Mouse (Mus musculus): Measurements from ENCODE around the gene Lrrc15. TPM values are rescaled to one million over a fixed set of nuclear protein-coding genes. Genes with fewer than 3 reads are reported as not detected.

The Lrrc15 gene
- polyA plus RNA-seq, 1 experiment from 2014 or later, result 0.08 TPM

Other genes with a start within 250 kb of the Lrrc15 start
- gene Hes1, start 218.9 kb downstream of the Lrrc15 start, polyA plus RNA-seq (2014; fragmentation: Nextera tagmentation; extraction: Ambion mirVana), result 22.6 and 25.3 TPM in 2 replicates
- 1.3 and 1.5 TPM in 2 replicates for gene Cpn2, start 15.8 kb downstream of the Lrrc15 start, polyA plus RNA-seq (2014; fragmentation: Nextera tagmentation; extraction: Ambion mirVana)
- 31.1 and 37.5 TPM in 2 replicates for gene Gp5, start 27.5 kb upstream of the Lrrc15 start, polyA plus RNA-seq (2014; fragmentation: Nextera tagmentation; extraction: Ambion mirVana)
- gene Atp13a3, start 122.7 kb upstream of the Lrrc15 start, polyA plus RNA-seq (2014; fragmentation: Nextera tagmentation; extraction: Ambion mirVana), result 22.6 and 23.0 TPM in 2 replicates